Mouse (Mus musculus): Measurements from ENCODE around the gene Nedd4.
"Not testable (repeated sequence)": the region's sequence is repeated elsewhere in the genome, so short reads cannot be mapped to it uniquely, and the experiment has no call there.

Gene Nedd4

GRCm38 (mm10) chr9:72661895-72662661 lies at the start of gene Nedd4:
Gene Nedd4, plus strand, starts transcription at chr9:72662346.
- DNase-seq, result peak; percentile 93 to 96

- DNase-seq, result peak; percentile 24 to 25
These were observed 48.3 kb upstream of the Nedd4 start for GRCm38 (mm10) chr9:72613884-72614283.

- DNase-seq, result no peak
These were observed 47.2 kb upstream of the Nedd4 start for GRCm38 (mm10) chr9:72614786-72615480.

- DNase-seq, result no peak
These were observed 44.1 kb upstream of the Nedd4 start for GRCm38 (mm10) chr9:72618037-72618436.

- DNase-seq, result no peak
These were observed 38.5 kb upstream of the Nedd4 start for GRCm38 (mm10) chr9:72623605-72624004.

GRCm38 (mm10) chr9:72627598-72627997 lies 34.5 kb upstream of the Nedd4 start:
- no peak for DNase-seq

GRCm38 (mm10) chr9:72628591-72628990 lies 33.6 kb upstream of the Nedd4 start:
- no peak for DNase-seq

GRCm38 (mm10) chr9:72632198-72632597 lies 29.9 kb upstream of the Nedd4 start:
- DNase-seq, result no peak

- no peak for DNase-seq
These were observed 27.0 kb upstream of the Nedd4 start for GRCm38 (mm10) chr9:72635134-72635533.

GRCm38 (mm10) chr9:72636547-72636946 lies 25.6 kb upstream of the Nedd4 start:
- no peak for DNase-seq

- no peak for DNase-seq
These were observed 24.9 kb upstream of the Nedd4 start for GRCm38 (mm10) chr9:72637243-72637642.

- peak in 1 of 2 experiments; percentile 21 for DNase-seq
These were observed 22.9 kb upstream of the Nedd4 start for GRCm38 (mm10) chr9:72638951-72639842.

- DNase-seq, result peak; percentile 75 to 78
These were observed 22.1 kb upstream of the Nedd4 start for GRCm38 (mm10) chr9:72639843-72640621.

GRCm38 (mm10) chr9:72640642-72641041 lies 21.5 kb upstream of the Nedd4 start:
- no peak for DNase-seq

- DNase-seq, result no peak
These were observed 21.0 kb upstream of the Nedd4 start for GRCm38 (mm10) chr9:72641093-72641680.

- DNase-seq, result not testable (repeated sequence)
These were observed 19.2 kb upstream of the Nedd4 start for GRCm38 (mm10) chr9:72642756-72643447.

- no peak for DNase-seq
These were observed 18.3 kb upstream of the Nedd4 start for GRCm38 (mm10) chr9:72643651-72644417.

GRCm38 (mm10) chr9:72644418-72645110 lies 17.6 kb upstream of the Nedd4 start:
- no peak for DNase-seq

GRCm38 (mm10) chr9:72649781-72650180 lies 12.4 kb upstream of the Nedd4 start:
- DNase-seq, result no peak

- no peak for DNase-seq
These were observed 9.2 kb upstream of the Nedd4 start for GRCm38 (mm10) chr9:72652961-72653360.
